Mouse (Mus musculus) cerebellum, postnatal 14 days (tissue): Measurements from ENCODE around the gene Crk.
"Not testable (repeated sequence)": the region's sequence is repeated elsewhere in the genome, so short reads cannot be mapped to it uniquely, and the experiment has no call there.

Source experiments
- DNase-seq, 2 experiments: peaks; one replicate each; pipeline ENCODE4 v3.0.0; 2021; ENCODE audit warnings: mixed read lengths in 2 of 2

Crk gene

GRCm38 (mm10) chr11:75687343-75687993 is 8.4 kb downstream of the Crk start:
- no peak for DNase-seq

- DNase-seq, result no peak
Measured at GRCm38 (mm10) chr11:75688132-75688531, 9.1 kb downstream of the Crk start.

GRCm38 (mm10) chr11:75689977-75690376 is 10.9 kb downstream of the Crk start:
- no peak for DNase-seq

DNA sequence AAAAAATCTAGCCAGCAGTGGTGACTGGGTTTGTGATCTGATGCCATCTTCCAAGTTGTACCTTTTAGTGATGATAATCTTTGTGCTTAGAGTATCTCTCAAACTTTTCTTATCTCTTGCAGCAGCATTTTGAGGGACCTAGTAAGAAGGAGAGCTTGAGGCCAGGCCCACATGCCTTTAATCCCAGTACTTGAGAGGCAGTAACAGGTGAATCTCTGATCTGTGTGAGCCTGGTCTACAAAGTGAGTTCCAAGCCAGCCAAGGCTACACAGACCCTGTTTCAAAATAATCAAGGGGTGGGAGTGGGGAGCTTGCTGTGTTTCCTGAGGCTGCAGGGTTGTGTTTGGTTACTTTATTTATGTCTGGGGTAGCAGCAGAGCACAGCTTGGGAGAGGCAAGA is 12.0 kb downstream of the Crk start:
- DNase-seq, result no peak

GRCm38 (mm10) chr11:75693570-75693969 is 14.5 kb downstream of the Crk start:
- DNase-seq, result no peak

GRCm38 (mm10) chr11:75697464-75697863 is 18.4 kb downstream of the Crk start:
- not testable (repeated sequence) for DNase-seq

- no peak for DNase-seq
Measured at GRCm38 (mm10) chr11:75700557-75700956, 21.5 kb downstream of the Crk start.

GRCm38 (mm10) chr11:75702761-75703160 is 23.7 kb downstream of the Crk start:
- DNase-seq, result no peak

GRCm38 (mm10) chr11:75703748-75704147 is 24.7 kb downstream of the Crk start:
- DNase-seq, result no peak

GRCm38 (mm10) chr11:75713949-75714348 is 34.9 kb downstream of the Crk start:
- DNase-seq, result no peak

- peak in 1 of 2 experiments; percentile 24 for DNase-seq
Measured at GRCm38 (mm10) chr11:75715556-75715955, 36.5 kb downstream of the Crk start.

DNA sequence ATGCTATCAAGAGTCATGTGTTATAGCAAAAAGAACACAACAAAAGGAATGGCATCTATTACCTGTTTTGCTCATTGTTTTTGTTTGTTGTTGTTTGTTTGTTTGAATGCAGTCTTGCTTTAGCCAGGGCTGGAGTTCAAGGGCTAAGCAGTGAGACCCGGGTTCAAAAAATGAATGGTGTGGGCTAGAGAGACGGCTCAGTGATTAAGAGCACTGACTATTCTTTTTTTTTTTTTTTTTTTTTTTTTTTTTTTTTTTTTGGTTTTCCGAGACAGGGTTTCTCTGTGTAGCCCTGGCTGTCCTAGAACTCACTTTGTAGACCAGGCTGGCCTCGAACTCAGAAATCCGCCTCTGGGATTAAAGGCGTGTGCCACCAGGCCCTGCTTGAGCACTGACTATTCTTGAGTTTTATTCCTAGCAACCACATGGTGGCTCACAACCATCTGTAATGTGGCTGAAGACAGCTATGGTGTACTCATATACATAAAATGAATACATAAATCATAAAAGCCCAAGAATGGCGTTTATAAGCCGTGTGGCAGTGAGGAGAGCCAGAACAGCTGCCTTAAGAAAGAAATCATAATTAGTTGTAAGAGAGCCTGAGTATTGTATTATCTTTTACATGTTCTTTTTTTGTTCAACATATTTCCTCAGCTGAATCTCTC is 37.7 kb downstream of the Crk start:
- no peak for DNase-seq

- no peak for DNase-seq
Measured at GRCm38 (mm10) chr11:75722339-75722738, 43.3 kb downstream of the Crk start.

GRCm38 (mm10) chr11:75727168-75727567 is 48.1 kb downstream of the Crk start:
- no peak for DNase-seq

DNA sequence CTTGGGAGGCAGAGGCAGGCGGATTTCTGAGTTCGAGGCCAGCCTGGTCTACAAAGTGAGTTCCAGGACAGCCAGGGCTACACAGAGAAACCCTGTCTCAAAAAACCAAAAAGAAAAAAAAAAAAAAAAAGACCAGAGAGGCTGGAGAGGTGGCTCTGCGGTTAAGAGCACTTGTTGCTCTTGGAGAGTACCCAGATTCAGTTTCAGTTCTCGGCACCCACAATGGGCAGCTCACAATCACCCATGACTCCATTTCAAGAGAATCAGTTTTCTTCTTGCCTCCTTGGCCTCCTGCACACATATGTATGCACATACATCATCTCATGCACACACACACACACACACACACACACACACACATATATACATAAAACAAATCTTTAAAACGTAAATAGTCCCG is 48.6 kb downstream of the Crk start:
- not testable (repeated sequence) for DNase-seq

- DNase-seq, result peak; percentile 92 to 93
Measured at GRCm38 (mm10) chr11:75732434-75733226, 53.6 kb downstream of the Crk start, which contains the start of gene Ywhae. Gene Ywhae (plus strand): TSS chr11:75732869.

- peak in 1 of 2 experiments; percentile 80 for DNase-seq
Measured at GRCm38 (mm10) chr11:75733227-75733940, 54.3 kb downstream of the Crk start.

- no peak for DNase-seq
Measured at GRCm38 (mm10) chr11:75735462-75736252, 56.6 kb downstream of the Crk start.

DNA sequence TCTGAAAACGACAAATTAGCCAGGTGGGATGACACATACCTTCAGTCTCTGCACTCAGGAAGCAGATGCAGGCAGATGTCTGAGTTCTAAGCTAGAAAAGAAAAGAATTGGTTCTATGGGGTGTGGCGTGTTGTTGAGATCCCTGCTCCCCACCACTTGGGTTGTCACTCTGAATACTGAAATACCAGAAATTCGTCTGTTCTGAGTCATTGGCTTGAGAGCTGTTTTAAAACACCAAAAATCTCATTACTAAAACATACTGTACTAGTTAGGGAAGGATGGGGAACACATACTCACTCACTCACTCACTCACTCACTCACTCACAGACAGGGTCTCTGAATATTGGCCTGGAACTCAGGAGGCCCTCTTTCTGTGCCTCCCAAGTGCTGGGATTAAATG is 57.9 kb downstream of the Crk start:
- no peak for DNase-seq

DNA sequence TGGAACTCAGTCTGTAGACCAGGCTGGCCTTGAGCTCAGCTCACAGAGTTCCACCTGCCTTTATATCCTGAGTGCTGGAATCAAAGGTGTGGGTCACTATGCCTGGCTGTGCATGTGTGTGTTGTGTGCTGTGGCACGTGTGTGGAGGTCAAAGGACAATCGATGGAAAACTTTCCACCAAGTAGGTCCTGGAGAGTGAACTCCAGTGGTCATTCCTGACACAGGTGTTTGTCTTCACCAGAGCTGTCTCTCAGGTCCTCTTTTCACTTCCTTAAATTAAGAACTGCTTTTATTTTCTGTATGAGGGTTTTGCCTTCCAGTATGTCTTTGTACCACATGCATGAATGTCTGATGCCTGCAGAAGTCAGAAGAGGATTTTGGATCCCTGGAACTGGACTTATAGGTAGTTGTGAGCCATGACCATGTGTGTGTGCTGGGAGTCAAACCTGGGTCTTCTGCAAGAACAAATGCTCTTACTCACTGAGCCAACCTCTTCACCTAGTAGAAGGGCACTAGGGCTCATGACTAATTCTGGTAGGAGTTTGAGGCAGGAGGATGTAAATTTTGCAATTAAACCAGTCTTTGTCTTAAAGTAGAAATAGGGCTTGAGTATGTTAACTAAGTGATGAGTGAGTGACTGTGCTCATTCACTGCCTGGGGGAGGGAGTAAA is 58.9 kb downstream of the Crk start:
- no peak for DNase-seq

DNA sequence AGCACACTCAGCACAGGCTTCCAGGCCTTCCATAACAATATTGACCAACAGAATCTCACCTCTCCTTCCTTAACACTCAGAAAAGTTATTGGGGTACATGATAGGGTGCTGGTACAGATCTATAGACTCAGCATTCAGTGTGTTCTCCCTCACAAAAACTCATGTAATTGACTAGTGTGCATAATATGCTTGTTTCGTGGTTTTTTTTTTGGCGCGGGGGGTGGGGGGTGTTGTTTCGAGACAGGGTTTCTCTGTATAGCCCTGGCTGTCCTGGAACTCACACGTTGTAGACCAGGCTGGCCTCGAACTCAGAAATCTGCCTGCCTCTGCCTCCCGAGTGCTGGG is 59.4 kb downstream of the Crk start:
- DNase-seq, result no peak

DNA sequence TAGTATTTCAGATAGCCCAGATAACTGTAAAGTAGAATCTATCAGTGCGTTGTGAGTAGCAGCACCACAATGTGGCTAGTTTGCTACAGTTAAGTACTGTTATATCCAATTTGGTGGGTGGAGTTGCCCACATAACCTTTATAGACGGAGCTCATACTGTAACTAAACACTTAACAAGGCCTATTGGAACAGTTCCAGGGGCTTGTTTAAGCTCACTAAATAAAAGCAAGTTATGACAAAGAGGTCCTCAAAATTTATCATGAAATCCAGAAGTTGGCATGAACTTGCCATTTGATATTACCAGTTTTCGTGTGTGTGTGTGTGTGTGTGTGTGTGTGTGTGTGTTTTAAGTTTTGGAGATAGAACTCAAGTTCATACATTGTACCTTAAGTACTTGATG is 61.1 kb downstream of the Crk start:
- DNase-seq, result no peak
